Mouse (Mus musculus) hindbrain, embryonic 14.5 days (tissue): ENCODE results near the gene Sik3. TPM values are rescaled to one million over a fixed set of nuclear protein-coding genes. Genes with fewer than 3 reads are reported as not detected.
A peak's percentile ranks its signal among the peaks of the same experiment; 100 is the strongest.

Experiments
- ATAC-seq: fragments of 200-750 bp; cut with Nextera tagmentation; 2 replicates; pipeline ENCODE4 v1.8.0; 2017; ENCODE audit warnings: moderate number of reproducible peaks, mild to moderate bottlenecking, moderate TSS enrichment, moderate library complexity; ENCODE audit not compliant: low FRiP score
- DNase-seq: peaks from one replicate; pipeline ENCODE4 v3.0.0-alpha.2; 2015; ENCODE audit warnings: low spot score
- H3K27ac ChIP-seq: fragments of 300-500 bp; sonication (generic); 2 replicates; pipeline ENCODE4 v1.5.1; 2014; ENCODE audit warnings: mild to moderate bottlenecking, moderate library complexity
- H3K27me3 ChIP-seq: fragments of 300-500 bp; sonication (generic); 2 replicates; pipeline ENCODE4 v1.6.1; 2014; ENCODE audit warnings: mild to moderate bottlenecking, low read length, mixed read lengths; ENCODE audit not compliant: control insufficient read depth, insufficient read depth
- H3K36me3 ChIP-seq: fragments of 300-500 bp; sonication (generic); replicated peaks from 2 replicates; pipeline ENCODE4 v1.6.1; 2014; ENCODE audit not compliant: control insufficient read depth, insufficient read depth
- H3K4me1 ChIP-seq: fragments of 300-500 bp; sonication (generic); replicated peaks from 2 replicates; pipeline ENCODE4 v1.6.1; 2014; ENCODE audit warnings: antibody characterized with exemption, low read length, mixed read lengths; ENCODE audit not compliant: control insufficient read depth, insufficient read depth
- H3K4me2 ChIP-seq: fragments of 300-500 bp; sonication (generic); replicated peaks from 2 replicates; pipeline ENCODE4 v1.6.1; 2014; ENCODE audit warnings: mild to moderate bottlenecking, moderate library complexity
- H3K4me3 ChIP-seq: fragments of 300-500 bp; sonication (generic); replicated peaks from 2 replicates; pipeline ENCODE4 v1.5.1; 2014; ENCODE audit warnings: mild to moderate bottlenecking, low read length
- H3K9ac ChIP-seq: fragments of 300-500 bp; sonication (generic); 2 replicates; pipeline ENCODE4 v1.6.1; 2014
- H3K9me3 ChIP-seq: fragments of 300-500 bp; sonication (generic); 2 replicates; pipeline ENCODE4 v1.6.1; 2016; ENCODE audit warnings: low read length; ENCODE audit not compliant: control insufficient read depth
- WGBS: fragments of 180-500 bp; shearing (Covaris S2); extraction: QIAGEN DNeasy Blood & Tissue Kit; methylation state at CpG from one replicate; pipeline ENCODE4 v1.1.7; 2014; 5-methylcytosine and 5-hydroxymethylcytosine counted together
- polyA plus RNA-seq: library from polyadenylated mRNA; unstranded; fragments of >200 nt; fragmentation: Nextera tagmentation; extraction: Ambion mirVana; gene quantifications from 2 replicates; pipeline ENCODE4 v1.2.1, GENCODE M21; 2014

Gene Sik3
- polyA plus RNA-seq, 1 experiment from 2014 or later: 11.0 TPM

- ATAC-seq: no peak
These were observed 90.5 kb downstream of the Sik3 start for GRCm38 (mm10) chr9:46103154-46103553.

GRCm38 (mm10) chr9:46106105-46106504 is 93.5 kb downstream of the Sik3 start:
- Histone ChIP-seq H3K4me1 (no peaks in the 10 kb centered on the region; the same call in 1 of the 2 replicates), H3K9ac (no peak overlapping the region), H3K27me3 (no peaks in the 10 kb centered on the region), H3K4me3 (no peak overlapping the region), H3K9me3 (no peaks in the 10 kb centered on the region), H3K27ac (no peak overlapping the region), H3K36me3 (no peaks in the 10 kb centered on the region), H3K4me2 (no peak overlapping the region)
- no peak for ATAC-seq
- DNase-seq: no peak
- 88% methylated on average over 9 of the region's 9 CpGs for WGBS

More at GRCm38 (mm10) chr9:46103154-46103553, 90.5 kb downstream of the Sik3 start:
- Histone ChIP-seq H3K4me1 (no peaks in the 10 kb centered on the region; the same call in 1 of the 2 replicates), H3K27me3 (no peaks in the 10 kb centered on the region), H3K4me3 (no peak overlapping the region), H3K4me2 (no peak overlapping the region), H3K9ac (no peak overlapping the region), H3K27ac (no peak overlapping the region), H3K36me3 (no peaks in the 10 kb centered on the region), H3K9me3 (no peaks in the 10 kb centered on the region)
- no peak for DNase-seq
- WGBS: 82% methylated on average over 7 of the region's 7 CpGs

GRCm38 (mm10) chr9:46110648-46111047 is 98.0 kb downstream of the Sik3 start:
- H3K9me3 ChIP-seq: no peaks in the 10 kb centered on the region
- no peaks in the 10 kb centered on the region for H3K27me3 ChIP-seq
- no peak overlapping the region for H3K9ac ChIP-seq
- H3K4me3 ChIP-seq: no peak overlapping the region
- no peak for ATAC-seq
- H3K27ac ChIP-seq: no peak overlapping the region
- DNase-seq: no peak
- no peak overlapping the region for H3K4me2 ChIP-seq
- no peaks in the 10 kb centered on the region for H3K36me3 ChIP-seq
- 71% methylated on average over 7 of the region's 7 CpGs for WGBS
- H3K4me1 ChIP-seq: peaks cover 4% of the 10 kb centered on the region

GRCm38 (mm10) chr9:46111334-46111733 is 98.7 kb downstream of the Sik3 start:
- Histone ChIP-seq H3K4me3 (no peak overlapping the region), H3K27me3 (no peaks in the 10 kb centered on the region), H3K27ac (no peak overlapping the region), H3K9me3 (no peaks in the 10 kb centered on the region), H3K4me1 (peaks cover 4% of the 10 kb centered on the region), H3K9ac (no peak overlapping the region), H3K4me2 (no peak overlapping the region), H3K36me3 (no peaks in the 10 kb centered on the region)
- DNase-seq (no peak), ATAC-seq (no peak)

GRCm38 (mm10) chr9:46112246-46112645 is 99.6 kb downstream of the Sik3 start:
- WGBS: 64% methylated on average over 5 of the region's 5 CpGs
- no peak for DNase-seq

GRCm38 (mm10) chr9:46118844-46119385 is 106.3 kb downstream of the Sik3 start:
- no peak for DNase-seq
- H3K9me3 ChIP-seq: no peaks in the 10 kb centered on the region
- no peaks in the 10 kb centered on the region for H3K27me3 ChIP-seq
- H3K27ac ChIP-seq: no peak overlapping the region
- H3K4me3 ChIP-seq: no peak overlapping the region
- no peak for ATAC-seq
- no peak overlapping the region for H3K9ac ChIP-seq
- 87% methylated on average over 8 of the region's 8 CpGs for WGBS
- no peak overlapping the region for H3K4me2 ChIP-seq
- H3K36me3 ChIP-seq: no peaks in the 10 kb centered on the region
- 0 out of 2 replicates have a peak, but pooled peaks cover 15% of the 10 kb centered on the region for H3K4me1 ChIP-seq

More at GRCm38 (mm10) chr9:46112246-46112645, 99.6 kb downstream of the Sik3 start:
- H3K9me3 ChIP-seq: no peaks in the 10 kb centered on the region
- ATAC-seq: no peak
- H3K4me2 ChIP-seq: no peak overlapping the region
- H3K36me3 ChIP-seq: no peaks in the 10 kb centered on the region
- no peak overlapping the region for H3K9ac ChIP-seq
- no peak overlapping the region for H3K4me3 ChIP-seq
- H3K4me1 ChIP-seq: peaks cover 4% of the 10 kb centered on the region
- no peaks in the 10 kb centered on the region for H3K27me3 ChIP-seq
- H3K27ac ChIP-seq: no peak overlapping the region

- Histone ChIP-seq H3K9ac (no peak overlapping the region), H3K4me1 (0 out of 2 replicates have a peak, but pooled peaks cover 15% of the 10 kb centered on the region), H3K4me3 (no peak overlapping the region), H3K4me2 (no peak overlapping the region), H3K36me3 (no peaks in the 10 kb centered on the region; the same call in 1 of the 2 replicates), H3K9me3 (no peaks in the 10 kb centered on the region), H3K27me3 (no peaks in the 10 kb centered on the region), H3K27ac (peak overlapping the region; percentile 53)
- DNase-seq (peak; percentile 74), ATAC-seq (peak; percentile 92)
- 2% methylated on average over 6 of the region's 6 CpGs for WGBS
These were observed 107.4 kb downstream of the Sik3 start for GRCm38 (mm10) chr9:46119943-46120441.

GRCm38 (mm10) chr9:46120468-46121253 is 108.0 kb downstream of the Sik3 start:
- WGBS: 83% methylated on average over 6 of the region's 6 CpGs
- Histone ChIP-seq H3K4me2 (no peak overlapping the region), H3K4me1 (0 out of 2 replicates have a peak, but pooled peaks cover 12% of the 10 kb centered on the region), H3K27ac (peak overlapping the region; percentile 53), H3K9me3 (no peaks in the 10 kb centered on the region), H3K36me3 (no peaks in the 10 kb centered on the region; the same call in 1 of the 2 replicates), H3K9ac (no peak overlapping the region), H3K4me3 (no peak overlapping the region), H3K27me3 (no peaks in the 10 kb centered on the region)
- DNase-seq (no peak), ATAC-seq (no peak)

GRCm38 (mm10) chr9:46121486-46121885 is 108.9 kb downstream of the Sik3 start:
- DNase-seq (no peak), ATAC-seq (no peak)
- 79% methylated on average over 4 of the region's 4 CpGs for WGBS
- H3K9ac ChIP-seq: no peak overlapping the region
- H3K36me3 ChIP-seq: no peaks in the 10 kb centered on the region; the same call in 1 of the 2 replicates
- no peak overlapping the region for H3K4me3 ChIP-seq
- 0 out of 2 replicates have a peak, but pooled peaks cover 12% of the 10 kb centered on the region for H3K4me1 ChIP-seq
- H3K27me3 ChIP-seq: no peaks in the 10 kb centered on the region
- no peak overlapping the region for H3K27ac ChIP-seq
- no peaks in the 10 kb centered on the region for H3K9me3 ChIP-seq
- no peak overlapping the region for H3K4me2 ChIP-seq
